Mouse (Mus musculus): ENCODE measurements around the gene Ifna5.
A peak's percentile ranks its signal among the peaks of the same experiment; 100 is the strongest.
"Not testable (repeated sequence)": the region's sequence is repeated elsewhere in the genome, so short reads cannot be mapped to it uniquely, and the experiment has no call there.

Ifna5 gene

DNA sequence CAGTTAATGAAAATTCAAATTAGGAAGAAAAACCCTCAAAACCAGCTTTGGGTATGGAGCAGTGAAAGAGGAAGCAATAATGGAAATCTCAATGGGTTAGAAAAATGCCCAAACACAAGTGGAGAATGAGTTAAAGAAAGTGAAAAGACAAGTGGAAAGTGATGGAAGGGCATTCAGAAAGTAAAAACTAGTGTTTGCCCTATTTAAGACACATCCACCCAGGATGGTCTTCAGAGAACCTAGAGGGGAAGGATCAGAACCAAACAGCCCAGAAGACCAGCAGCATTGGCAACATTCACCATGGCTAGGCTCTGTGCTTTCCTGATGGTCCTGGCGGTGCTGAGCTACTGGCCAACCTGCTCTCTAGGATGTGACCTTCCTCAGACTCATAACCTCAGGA, at the start of gene Ifna5:
Gene Ifna5, plus strand, starts transcription at position 301 of the 400 bp plus-strand sequence.
- not testable (repeated sequence) for DNase-seq

DNA sequence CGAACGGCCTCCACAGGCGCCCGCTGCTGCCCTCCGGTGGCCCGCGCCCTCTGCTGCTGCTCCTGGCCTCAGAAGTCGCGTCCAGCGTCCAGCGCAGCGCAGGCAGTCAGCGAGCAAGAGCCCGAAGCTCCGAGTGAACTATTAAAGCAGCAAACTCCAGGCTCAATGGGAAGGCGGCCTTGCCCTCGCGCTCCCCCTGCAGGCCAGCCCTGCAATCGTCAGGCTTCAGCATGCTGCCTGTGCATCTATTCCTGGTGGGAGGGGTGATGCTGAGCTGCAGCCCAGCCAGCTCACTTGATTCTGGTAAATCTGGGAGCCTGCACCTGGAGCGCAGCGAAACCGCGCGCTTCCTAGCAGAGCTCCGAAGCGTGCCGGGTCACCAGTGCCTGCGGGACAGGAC, 46.9 kb upstream of the Ifna5 start, which contains the start of gene Gm13277:
Gene Gm13277, plus strand, starts transcription at position 231 of the 400 bp plus-strand sequence.
- peak; percentile 77 to 78 for DNase-seq

DNA sequence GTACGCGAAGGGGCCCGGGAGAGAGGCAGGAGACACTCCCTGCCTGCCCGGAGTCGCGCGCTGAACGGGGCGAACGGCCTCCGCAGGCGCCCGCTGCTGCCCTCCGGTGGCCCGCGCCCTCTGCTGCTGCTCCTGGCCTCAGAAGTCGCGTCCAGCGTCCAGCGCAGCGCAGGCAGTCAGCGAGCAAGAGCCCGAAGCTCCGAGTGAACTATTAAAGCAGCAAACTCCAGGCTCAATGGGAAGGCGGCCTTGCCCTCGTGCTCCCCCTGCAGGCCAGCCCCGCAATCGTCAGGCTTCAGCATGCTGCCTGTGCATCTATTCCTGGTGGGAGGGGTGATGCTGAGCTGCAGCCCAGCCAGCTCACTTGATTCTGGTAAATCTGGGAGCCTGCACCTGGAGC, 44.1 kb upstream of the Ifna5 start, which contains the start of gene Gm13278:
Gene Gm13278, plus strand, starts transcription at position 301 of the 400 bp plus-strand sequence.
- not testable (repeated sequence) for DNase-seq

DNA sequence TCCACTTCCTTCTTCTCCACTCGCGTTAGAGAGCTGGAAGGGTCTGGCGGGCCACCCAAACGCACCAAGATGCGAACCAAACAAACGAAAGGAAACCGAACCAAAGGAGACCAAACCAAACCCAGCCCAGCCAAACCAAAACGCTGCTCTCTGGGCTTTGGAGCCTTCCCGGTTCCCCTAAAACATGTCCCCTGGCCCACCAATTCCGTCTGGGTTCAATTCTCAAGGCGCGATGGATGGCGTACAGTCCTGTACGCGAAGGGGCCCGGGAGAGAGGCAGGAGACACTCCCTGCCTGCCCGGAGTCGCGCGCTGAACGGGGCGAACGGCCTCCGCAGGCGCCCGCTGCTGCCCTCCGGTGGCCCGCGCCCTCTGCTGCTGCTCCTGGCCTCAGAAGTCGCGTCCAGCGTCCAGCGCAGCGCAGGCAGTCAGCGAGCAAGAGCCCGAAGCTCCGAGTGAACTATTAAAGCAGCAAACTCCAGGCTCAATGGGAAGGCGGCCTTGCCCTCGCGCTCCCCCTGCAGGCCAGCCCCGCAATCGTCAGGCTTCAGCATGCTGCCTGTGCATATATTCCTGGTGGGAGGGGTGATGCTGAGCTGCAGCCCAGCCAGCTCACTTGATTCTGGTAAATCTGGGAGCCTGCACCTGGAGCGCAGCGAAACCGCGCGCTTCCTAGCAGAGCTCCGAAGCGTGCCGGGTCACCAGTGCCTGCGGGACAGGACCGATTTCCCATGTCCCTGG, 41.2 kb upstream of the Ifna5 start, which contains the start of gene Gm13275:
Gene Gm13275, plus strand, starts transcription at position 552 of the 740 bp plus-strand sequence.
- DNase-seq = peak; percentile 78 to 85

DNA sequence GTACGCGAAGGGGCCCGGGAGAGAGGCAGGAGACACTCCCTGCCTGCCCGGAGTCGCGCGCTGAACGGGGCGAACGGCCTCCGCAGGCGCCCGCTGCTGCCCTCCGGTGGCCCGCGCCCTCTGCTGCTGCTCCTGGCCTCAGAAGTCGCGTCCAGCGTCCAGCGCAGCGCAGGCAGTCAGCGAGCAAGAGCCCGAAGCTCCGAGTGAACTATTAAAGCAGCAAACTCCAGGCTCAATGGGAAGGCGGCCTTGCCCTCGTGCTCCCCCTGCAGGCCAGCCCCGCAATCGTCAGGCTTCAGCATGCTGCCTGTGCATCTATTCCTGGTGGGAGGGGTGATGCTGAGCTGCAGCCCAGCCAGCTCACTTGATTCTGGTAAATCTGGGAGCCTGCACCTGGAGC, 38.2 kb upstream of the Ifna5 start, which contains the start of gene Gm13279:
Gene Gm13279, plus strand, starts transcription at position 301 of the 400 bp plus-strand sequence.
- DNase-seq = not testable (repeated sequence)

DNA sequence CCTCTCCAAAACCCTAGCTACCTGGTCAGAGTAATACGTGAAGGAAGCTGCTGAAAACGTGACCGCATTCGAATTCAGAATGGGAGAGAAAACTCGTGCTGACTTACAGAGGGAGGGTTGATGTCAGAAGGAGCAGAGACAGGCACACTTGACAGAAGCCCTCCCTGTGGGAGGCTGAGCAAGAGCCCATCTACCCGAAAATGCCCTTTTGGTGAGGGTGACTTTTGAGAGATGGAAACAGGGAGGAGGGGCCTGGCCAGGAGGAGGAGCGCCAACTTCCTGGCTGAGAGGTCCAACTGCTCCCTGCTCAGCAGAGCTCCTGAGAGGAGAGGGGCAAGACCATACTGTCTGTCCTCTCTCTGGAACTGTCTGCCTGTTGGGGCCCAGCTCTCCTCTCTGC, 36.0 kb upstream of the Ifna5 start, which contains the start of gene Gm13285:
Gene Gm13285, plus strand, starts transcription at position 301 of the 400 bp plus-strand sequence.
- DNase-seq = not testable (repeated sequence)

DNA sequence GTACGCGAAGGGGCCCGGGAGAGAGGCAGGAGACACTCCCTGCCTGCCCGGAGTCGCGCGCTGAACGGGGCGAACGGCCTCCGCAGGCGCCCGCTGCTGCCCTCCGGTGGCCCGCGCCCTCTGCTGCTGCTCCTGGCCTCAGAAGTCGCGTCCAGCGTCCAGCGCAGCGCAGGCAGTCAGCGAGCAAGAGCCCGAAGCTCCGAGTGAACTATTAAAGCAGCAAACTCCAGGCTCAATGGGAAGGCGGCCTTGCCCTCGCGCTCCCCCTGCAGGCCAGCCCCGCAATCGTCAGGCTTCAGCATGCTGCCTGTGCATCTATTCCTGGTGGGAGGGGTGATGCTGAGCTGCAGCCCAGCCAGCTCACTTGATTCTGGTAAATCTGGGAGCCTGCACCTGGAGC, 32.4 kb upstream of the Ifna5 start, which contains the start of gene Gm13287:
Gene Gm13287, plus strand, starts transcription at position 301 of the 400 bp plus-strand sequence.
- not testable (repeated sequence) for DNase-seq

DNA sequence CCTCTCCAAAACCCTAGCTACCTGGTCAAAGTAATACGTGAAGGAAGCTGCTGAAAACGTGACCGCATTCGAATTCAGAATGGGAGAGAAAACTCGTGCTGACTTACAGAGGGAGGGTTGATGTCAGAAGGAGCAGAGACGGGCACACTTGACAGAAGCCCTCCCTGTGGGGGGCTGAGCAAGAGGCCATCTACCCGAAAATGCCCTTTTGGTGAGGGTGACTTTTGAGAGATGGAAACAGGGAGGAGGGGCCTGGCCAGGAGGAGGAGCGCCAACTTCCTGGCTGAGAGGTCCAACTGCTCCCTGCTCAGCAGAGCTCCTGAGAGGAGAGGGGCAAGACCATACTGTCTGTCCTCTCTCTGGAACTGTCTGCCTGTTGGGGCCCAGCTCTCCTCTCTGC, 30.1 kb upstream of the Ifna5 start, which contains the start of gene Gm13288:
Gene Gm13288, plus strand, starts transcription at position 301 of the 400 bp plus-strand sequence.
- DNase-seq = not testable (repeated sequence)

DNA sequence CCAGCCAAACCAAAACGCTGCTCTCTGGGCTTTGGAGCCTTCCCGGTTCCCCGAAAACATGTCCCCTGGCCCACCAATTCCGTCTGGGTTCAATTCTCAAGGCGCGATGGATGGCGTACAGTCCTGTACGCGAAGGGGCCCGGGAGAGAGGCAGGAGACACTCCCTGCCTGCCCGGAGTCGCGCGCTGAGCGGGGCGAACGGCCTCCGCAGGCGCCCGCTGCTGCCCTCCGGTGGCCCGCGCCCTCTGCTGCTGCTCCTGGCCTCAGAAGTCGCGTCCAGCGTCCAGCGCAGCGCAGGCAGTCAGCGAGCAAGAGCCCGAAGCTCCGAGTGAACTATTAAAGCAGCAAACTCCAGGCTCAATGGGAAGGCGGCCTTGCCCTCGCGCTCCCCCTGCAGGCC, 29.6 kb upstream of the Ifna5 start:
- DNase-seq = peak; percentile 15 to 29

DNA sequence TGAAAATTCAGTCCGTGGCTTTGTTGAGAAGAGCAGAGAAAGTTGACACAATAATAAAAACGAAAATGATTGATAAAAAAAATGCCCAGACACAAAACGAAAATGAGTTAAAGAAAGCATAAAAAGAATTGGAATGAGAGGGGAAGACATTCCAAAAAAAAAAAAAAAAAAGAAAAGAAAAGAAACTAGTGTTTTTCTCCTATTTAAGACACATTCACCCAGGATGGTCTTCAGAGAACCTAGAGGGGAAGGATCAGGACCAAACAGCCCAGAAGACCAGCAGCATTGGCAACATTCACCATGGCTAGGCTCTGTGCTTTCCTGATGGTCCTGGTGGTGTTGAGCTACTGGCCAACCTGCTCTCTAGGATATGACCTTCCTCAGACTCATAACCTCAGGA, 19.4 kb upstream of the Ifna5 start, which contains the start of gene Ifna7:
Gene Ifna7, plus strand, starts transcription at position 301 of the 400 bp plus-strand sequence.
- DNase-seq = no peak

DNA sequence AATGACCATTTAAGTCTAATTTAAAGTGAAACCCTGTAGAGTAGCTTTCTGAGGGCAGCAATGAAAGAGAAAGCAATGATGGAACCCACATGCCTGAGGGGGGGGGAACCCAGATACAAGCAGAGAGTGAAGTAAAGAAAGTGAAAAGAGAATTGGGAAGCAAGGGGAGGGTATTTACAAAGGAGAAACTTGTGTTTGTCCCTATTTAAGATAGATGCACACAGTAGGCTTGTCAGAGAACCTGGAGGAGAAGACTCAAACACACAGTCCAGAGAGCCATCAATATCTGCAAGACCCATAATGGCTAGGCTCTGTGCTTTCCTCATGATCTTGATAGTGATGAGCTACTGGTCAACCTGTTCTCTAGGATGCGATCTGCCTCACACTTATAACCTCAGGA, 15.7 kb upstream of the Ifna5 start, which contains the start of gene Ifna11:
Gene Ifna11, plus strand, starts transcription at position 301 of the 400 bp plus-strand sequence.
- DNase-seq = no peak

DNA sequence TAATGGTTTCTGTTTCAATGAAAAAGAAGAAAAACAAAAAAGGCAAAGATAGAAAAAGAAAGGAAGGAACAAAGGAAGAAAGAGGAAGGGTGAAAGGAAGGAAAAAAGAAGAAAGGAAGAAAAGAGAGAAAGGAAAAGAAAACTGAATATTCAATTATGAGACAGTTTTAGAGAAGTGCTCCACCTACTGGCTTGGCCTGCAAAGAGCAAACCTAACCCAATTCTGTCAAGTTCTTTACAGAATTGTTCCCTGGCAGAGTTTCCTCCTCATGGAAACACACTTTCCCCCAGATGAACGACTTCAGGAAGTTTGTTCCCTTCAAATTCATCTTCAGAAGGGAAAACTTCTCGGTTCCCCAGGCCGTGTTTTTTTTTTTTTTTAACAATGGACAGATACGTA, 12.3 kb upstream of the Ifna5 start:
- DNase-seq = peak; percentile 32 to 33

DNA sequence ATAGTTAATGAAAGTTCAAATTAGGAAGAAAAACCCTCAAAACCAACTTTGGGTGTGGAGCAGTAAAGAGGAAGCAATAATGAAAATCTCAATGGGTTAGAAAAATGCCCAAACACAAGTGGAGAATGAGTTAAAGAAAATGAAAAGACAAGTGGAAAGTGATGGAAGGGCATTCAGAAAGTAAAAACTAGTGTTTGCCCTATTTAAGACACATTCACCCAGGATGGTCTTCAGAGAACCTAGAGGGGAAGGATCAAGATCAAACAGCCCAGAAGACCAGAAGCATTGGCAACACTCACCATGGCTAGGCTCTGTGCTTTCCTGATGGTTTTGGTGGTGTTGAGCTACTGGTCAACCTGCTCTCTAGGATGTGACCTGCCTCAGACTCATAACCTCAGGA, 8.2 kb upstream of the Ifna5 start, which contains the start of gene Ifna6:
Gene Ifna6, plus strand, starts transcription at position 301 of the 400 bp plus-strand sequence.
- DNase-seq = not testable (repeated sequence)

DNA sequence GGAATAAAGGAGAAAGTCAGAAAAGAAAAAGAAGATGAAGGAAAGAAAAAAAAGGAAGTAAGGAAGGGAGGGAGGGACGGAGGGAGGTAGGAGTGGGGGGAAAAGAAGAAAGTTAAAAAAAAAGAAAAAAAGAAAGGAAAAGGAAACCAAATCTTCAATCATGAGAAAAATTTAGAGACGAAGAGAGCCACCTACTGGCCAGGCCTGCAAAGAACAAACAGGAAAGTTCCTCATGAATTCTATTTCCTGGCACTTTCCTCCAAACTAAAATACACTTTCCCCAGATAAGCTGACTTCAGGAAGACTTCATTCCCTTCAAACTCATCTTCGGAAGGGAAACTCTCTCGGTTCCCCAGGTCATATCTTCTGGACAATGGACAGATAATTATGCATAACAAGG, 4.8 kb upstream of the Ifna5 start:
- peak; percentile 46 to 59 for DNase-seq

DNA sequence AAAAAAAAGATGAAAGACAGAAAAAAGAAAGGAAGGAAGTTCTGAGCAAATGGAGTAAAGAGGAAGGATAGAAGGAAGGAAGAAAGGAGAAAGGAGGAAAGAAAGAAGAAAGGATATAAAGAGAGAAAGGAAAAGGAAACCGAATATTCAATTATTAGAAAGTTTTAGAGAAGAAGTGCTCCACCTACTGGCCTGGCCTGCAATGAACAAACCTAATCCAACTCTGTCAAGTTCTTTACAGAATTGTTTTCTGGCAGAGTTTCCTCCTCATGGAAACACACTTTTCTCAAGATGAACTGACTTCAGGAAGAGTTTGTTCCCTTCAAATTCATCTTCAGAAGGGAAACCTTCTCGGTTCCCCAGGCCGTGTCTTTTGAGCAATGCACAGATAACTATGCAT, 3.5 kb downstream of the Ifna5 start:
- peak; percentile 42 to 53 for DNase-seq

DNA sequence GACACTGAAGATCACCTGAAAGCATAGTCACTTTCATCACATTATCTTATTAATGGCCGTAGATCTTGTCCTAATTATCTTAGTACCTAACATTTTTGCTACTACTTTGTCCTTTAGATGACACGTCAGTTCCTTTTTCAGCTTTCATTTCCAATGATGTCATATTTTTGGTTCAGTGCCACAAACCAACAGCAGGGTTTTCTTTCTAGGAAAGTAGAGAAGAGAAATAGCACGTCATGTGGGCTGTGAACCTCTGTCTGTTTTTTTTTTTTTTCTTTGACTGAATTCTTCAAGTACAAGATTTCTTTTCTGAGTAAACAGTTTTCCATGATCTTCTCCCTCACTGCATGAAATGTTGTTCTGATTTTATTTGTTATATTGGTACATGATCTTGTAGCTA, 4.7 kb downstream of the Ifna5 start:
- no peak for DNase-seq

DNA sequence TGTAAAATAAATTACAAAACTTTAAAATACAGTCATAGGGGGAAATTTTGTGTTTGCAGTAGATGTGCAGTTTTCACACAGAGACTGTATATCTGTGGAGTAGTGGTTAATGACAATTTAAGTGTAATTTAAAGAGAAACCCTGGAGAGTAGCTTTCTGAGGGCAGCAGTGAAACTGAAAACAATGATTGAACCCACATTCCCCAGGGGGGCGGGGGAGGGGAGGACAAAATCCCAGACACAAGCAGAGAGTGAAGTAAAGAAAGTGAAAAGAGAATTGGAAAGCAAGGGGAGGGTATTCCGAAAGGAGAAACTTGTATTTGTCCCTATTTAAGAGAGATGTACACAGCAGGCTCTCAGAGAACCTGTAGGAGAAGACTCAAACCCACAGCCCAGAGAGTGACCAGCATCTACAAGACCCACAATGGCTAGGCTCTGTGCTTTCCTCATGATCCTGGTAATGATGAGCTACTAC, 6.2 kb downstream of the Ifna5 start, which contains the start of gene Ifna4:
Gene Ifna4, plus strand, starts transcription at position 424 of the 474 bp plus-strand sequence.
- DNase-seq = peak; percentile 24 to 44

DNA sequence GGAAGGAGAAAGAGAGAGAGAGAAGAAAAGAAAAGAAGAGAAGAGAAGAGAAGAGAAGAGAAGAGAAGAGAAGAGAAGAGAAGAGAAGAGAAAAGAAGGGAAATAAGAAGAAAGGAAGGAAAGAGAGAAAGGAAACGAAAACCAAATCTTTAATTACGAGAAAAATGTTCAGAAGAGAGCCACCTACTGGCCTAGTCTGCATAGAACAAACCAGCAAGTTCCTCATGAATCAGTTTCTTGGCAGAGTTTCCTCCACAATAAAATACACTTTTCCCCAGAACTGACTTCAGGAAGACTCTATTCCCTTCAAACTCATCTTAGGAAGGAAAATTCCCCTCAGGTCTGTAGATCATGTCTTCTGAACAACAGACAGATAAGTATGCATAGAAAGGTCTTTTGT, 10.0 kb downstream of the Ifna5 start:
- no peak for DNase-seq

DNA sequence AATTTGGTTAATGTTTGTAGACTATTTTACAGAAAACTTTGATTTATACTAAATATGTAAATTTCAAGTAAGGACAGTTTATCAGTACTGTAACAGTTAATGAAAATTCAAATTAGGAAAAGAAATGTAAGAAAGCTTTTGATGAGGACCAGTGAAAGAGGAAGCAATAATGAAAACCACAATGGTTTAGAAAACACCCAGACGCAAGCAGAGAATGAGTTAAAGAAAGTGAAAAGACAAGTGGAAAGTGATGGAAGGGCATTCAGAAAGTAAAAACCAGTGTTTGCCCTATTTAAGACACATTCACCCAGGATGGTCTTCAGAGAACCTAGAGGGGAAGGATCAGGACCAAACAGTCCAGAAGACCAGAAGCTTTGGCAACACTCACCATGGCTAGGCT, 14.4 kb downstream of the Ifna5 start, which contains the start of gene Ifna1:
Gene Ifna1, plus strand, starts transcription at position 390 of the 400 bp plus-strand sequence.
- DNase-seq = no peak

DNA sequence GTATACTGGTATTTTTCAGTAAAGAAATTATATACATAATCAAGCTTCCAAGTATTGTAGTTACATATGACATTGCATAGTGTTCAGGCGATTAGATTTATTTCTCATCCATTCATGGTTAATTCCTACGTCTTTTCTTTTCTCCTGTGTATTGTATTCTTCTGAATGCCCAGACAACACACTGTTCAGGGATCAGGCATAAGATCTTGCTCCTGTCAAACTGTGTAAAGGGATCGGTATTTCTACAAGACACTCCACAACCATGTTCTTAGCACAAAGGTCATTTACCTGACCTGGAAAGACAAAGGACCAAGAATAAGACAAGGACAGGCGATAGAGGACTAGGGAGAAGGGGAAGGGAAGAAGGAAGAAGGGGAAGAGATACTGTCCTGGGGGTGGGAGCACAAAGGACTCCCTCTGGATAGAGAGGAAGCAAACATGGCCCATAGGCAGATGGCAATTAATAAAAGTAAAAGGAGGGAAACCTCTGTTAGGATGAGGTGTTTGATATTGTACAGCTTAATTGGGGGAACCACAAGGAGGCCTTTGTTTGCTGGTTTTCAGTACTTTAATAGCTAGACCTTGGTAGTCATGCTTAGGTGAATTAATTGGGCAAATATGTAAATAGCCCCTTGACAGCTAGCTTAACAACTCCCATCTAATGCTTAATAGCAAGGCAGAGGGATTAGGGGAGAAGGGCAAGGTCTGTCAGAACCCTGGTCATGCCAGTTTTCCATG, 15.9 kb downstream of the Ifna5 start:
- DNase-seq = no peak

DNA sequence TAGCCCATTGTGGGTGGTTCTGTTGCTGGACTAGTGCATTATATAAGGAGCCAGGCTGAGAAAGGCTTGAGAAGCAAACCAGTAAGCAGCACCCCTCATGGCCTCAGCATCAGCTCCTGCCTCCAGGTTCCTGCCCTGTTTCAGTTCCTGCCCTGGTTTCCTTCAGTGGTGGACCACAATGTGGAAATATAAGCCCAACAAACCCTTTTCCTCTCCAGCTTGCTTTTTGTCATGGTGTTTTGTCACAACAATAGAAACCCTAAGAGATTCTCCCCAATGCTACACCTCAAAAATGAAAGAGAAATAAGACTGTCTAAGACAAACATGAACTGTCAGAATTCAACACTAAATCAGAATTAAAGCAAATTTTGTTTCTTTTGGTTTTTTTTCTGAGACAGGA, 23.9 kb downstream of the Ifna5 start:
- DNase-seq = no peak

DNA sequence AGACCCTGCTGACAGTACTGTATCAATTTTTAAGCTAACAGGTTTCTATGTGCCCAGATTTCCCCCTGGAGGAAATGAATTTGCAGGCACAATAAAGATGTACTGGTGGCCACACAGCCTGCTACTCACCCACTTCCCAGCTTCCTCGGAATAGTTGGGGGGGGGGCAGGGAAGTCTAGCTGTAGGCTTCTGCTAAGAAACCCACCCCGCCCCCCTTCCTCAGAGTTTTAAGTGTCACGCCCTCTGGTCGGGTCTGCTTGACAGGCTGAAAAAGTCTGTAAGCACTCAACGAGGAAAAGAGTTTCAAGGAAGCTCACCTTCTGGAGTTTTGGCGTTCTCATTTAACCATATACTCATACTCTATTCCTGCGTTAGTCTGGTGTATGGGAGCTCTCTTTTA, 28.0 kb downstream of the Ifna5 start:
- no peak for DNase-seq

DNA sequence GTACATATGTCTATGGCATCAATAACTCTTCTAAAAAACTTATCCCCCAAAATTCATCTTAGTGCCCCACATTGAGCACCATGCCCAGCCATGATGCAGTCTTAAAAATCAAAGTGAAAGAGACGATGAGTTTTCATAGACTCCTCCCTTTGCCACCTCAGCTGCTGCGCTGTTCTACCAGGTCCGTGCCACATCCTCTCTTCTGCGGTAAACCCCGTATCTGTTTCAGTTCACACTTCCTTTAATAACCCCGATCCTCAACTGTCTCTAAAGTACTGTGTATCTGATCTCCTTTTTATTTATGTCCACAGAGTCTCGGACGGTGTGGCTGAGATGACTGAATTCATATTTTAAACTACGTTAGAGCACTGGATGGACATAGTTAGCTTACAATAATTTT, 29.3 kb downstream of the Ifna5 start:
- peak; percentile 73 to 75 for DNase-seq

Data from B cell, adult 2 months (primary cell).